7 mouse cellular contexts compared by ENCODE assay signal in the genomic region with DNA sequence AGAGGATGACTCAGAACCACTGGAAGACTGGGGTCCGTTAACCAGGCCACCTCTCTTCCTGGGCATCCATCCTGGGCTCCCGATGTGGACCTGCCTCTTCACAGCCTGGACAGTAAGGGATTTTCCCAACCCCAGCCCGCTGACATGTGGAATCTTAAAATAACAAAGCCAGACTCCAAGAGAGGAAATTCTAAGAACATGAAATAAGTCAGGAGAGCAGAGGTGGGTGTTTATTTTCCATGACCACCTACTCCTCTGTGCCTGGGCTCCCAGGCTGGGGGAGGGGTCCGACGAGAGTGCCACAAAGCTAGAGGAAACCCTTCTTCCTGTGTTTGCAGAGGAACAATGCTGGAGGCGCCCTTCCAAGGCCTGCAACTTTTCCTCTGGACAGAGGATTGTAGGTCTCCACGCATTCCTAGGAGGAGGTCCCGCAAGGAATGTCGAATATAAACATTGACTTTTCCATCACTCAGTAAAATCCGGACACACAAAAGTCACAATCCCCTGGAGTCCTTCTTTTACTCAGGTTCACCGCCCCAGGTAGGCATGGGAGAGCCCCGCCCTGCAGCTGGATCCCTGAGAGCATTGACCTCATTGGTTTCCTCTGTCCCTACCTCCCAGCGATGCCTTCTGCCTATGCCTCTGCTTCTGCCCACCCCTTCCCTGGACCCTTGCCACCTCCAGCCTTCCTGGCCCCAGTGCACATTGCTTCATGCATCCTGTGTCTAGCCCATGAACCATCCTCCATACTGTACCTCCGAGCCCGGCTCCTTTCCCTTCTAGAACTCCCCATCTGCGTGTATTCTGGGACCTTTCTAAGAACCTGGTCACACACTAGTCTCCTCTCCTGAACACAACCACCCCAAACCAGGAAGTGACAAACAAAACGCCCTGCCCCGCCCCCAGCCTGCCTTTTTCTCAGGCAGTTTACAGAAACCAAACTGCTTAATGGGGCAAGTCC. TPM values are rescaled to one million over a fixed set of nuclear protein-coding genes. Genes with fewer than 3 reads are reported as not detected.
DNase-seq lines count a peak whose midpoint lies in the region; ATAC-seq and TF ChIP-seq lines count a peak whose summit lies in the region.

No protein-coding gene starts in this region.

- 43% methylated on average over 18 of the region's 18 CpGs for WGBS in heart, embryonic 11.5 days (ENCODE audit: insufficient replicate concordance)
- WGBS in cerebellum, adult 2 months: 80% methylated on average over 18 of the region's 18 CpGs

- no peaks in the 10 kb centered on the region for H3K9me3 ChIP-seq in heart, embryonic 11.5 days (replicated peaks; ENCODE audit: control insufficient read depth, low read length)

- CTCF ChIA-PET in Patski (lab: Charles Lee): interaction anchor here (1.1 to 3.2 kb wide), 3 partner anchors 52 to 58 kb away, joined by 3 to 13 read pairs (median 6); no protein-coding TSS in a partner anchor

- H3K4me2 ChIP-seq in heart, embryonic 11.5 days: 0 out of 2 replicates have a peak overlapping the region, but pooled peaks have one; percentile 9

- no peak for TF ChIP-seq POLR2A in cerebellum, adult 2 months (IDR thresholded peaks at IDR 0.05; ENCODE audit: borderline replicate concordance, insufficient read depth, low read length)

- no peak for DNase-seq in Patski (ENCODE audit: low read depth, low spot score)
- peak; percentile 50 for DNase-seq in adrenal gland, postnatal 25 days
- peak; percentile 83 to 84 for DNase-seq in kidney, postnatal 36 days
- DNase-seq in cerebellum, adult 2 months: no peak
- no peak for DNase-seq in natural killer cell, adult 2 months (ENCODE audit: low spot score in 2 of 2)

- no peaks in the 10 kb centered on the region for H3K36me3 ChIP-seq in heart, embryonic 11.5 days (ENCODE audit: control insufficient read depth, insufficient read depth, low read length)

- in situ Hi-C loops in Patski (cut with MboI; ENCODE audit: low pct_unique_long_range_greater_than_20kb): loop anchor here (5.0 kb wide), 2 partner anchors 46 to 131 kb away; no protein-coding TSS in a partner anchor

- peak; percentile 37 for ATAC-seq in Patski
- ATAC-seq in heart, embryonic 11.5 days (replicated peaks; ENCODE audit: insufficient number of reproducible peaks, low FRiP score, low TSS enrichment): peak; percentile 67
- ATAC-seq in megakaryocyte progenitor cell, adult 5-6 weeks (replicated peaks; ENCODE audit: poor library complexity): peak; percentile 18

- no peaks in the 10 kb centered on the region for H3K27me3 ChIP-seq in Patski
- no peaks in the 10 kb centered on the region for H3K27me3 ChIP-seq in heart, embryonic 11.5 days (ENCODE audit: control insufficient read depth, insufficient read depth, low read length)
- no peaks in the 10 kb centered on the region for H3K27me3 ChIP-seq in cerebellum, adult 2 months (ENCODE audit: control insufficient read depth, insufficient read depth, low read length)

- no peak overlapping the region for H3K9ac ChIP-seq in heart, embryonic 11.5 days (ENCODE audit: low read depth, low read length)

- no peak overlapping the region for H3K4me3 ChIP-seq in heart, embryonic 11.5 days (ENCODE audit: low read depth, low read length)
- no peak overlapping the region for H3K4me3 ChIP-seq in cerebellum, adult 2 months (replicated peaks; ENCODE audit: insufficient read depth, low read depth, low read length)

- H3K27ac ChIP-seq in heart, embryonic 11.5 days (ENCODE audit: low read depth, low read length): peak overlapping the region; percentile 69
- H3K27ac ChIP-seq in cerebellum, adult 2 months (ENCODE audit: insufficient read depth, low read length): no peak overlapping the region

- peaks cover 33% of the 10 kb centered on the region for H3K4me1 ChIP-seq in heart, embryonic 11.5 days (ENCODE audit: control insufficient read depth, insufficient read depth, low read length)
- 0 out of 2 replicates have a peak, but pooled peaks cover 4% of the 10 kb centered on the region for H3K4me1 ChIP-seq in cerebellum, adult 2 months (ENCODE audit: control insufficient read depth, insufficient read depth, low read length)

- TF ChIP-seq CTCF in Patski (IDR thresholded peaks at IDR 0.05): no peak
- TF ChIP-seq CTCF in cerebellum, adult 2 months (IDR thresholded peaks at IDR 0.05; ENCODE audit: borderline replicate concordance, insufficient read depth, low read depth, low read length): no peak

- POLR2A ChIA-PET in Patski (lab: Charles Lee): interaction anchor here (1.3 to 10.3 kb wide), 3 partner anchors 14 to 143 kb away, joined by 4 to 312 read pairs (median 24); a partner anchor contains a TSS

RNA-seq across cellular contexts. Expression of a gene that starts 56.8 kb away (rescaled TPM):
- polyA plus RNA-seq in Patski (2021): 141 TPM
- 55.2 and 57.1 TPM in 2 replicates for total RNA-seq in adrenal gland, postnatal 25 days (2021)
- 17.4 and 20.4 TPM in 2 replicates for polyA plus RNA-seq in heart, embryonic 11.5 days (2014; fragmentation: Nextera tagmentation; extraction: Ambion mirVana)
- 1.3 and 1.6 TPM in 2 replicates for total RNA-seq in megakaryocyte progenitor cell, adult 5-6 weeks (2015)
- 0.54 and 2.8 TPM in 2 replicates for total RNA-seq in megakaryocyte progenitor cell, adult 5-6 weeks (2017)
- 34.6 and 37.5 TPM in 2 replicates for polyA plus RNA-seq in cerebellum, adult 2 months (2012; rRNA removed)

Comparison
In these comparisons a context has a peak if more than half of its experiments do, and no peak if none do; other contexts are left out.
1. DNase-seq: peak in adrenal gland, postnatal 25 days (single experiment) and kidney, postnatal 36 days (2 of 2); none in Patski (single experiment), cerebellum, adult 2 months (0 of 2) and natural killer cell, adult 2 months (0 of 2).
2. Peak in every context shown above with its lines, with median percentiles within 50 percentile points of each other: ATAC-seq.